Mouse (Mus musculus) kidney, postnatal 14 days (tissue): ENCODE measurements around the gene Itgb5.

Experiments used
- DNase-seq: peaks from one replicate; pipeline ENCODE4 v3.0.0; 2022; ENCODE audit warnings: mixed read lengths

Itgb5 gene

DNA sequence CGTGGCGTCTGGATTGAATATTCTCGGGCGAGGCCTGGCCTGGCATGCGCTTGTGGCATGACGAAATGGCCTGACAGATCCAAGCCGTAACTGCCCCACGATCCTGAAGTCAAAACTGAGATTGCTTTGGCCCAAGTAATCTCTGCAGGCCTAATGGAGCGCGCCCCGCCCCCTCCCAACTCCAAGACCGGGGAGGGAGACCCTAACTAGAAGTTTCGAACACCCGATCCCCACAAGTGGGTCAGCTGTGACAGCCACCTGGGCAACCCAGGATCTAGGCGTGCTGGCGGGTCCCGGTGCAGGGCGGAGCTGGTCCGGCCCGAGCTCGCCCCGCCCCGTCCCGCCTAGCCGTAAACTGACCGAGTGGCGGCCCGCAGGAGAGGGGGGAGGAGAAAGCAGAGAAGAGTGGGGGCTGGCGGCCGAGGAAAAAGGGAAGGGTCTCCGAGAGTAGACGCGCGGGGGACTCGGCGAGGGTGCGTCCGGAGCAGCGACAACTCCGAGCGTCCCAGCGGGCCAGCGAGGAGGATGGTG is at the start of gene Itgb5:
Itgb5 (plus strand) TSS at position 365 of the 531 bp plus-strand sequence.
- peak; percentile 89 for DNase-seq

DNA sequence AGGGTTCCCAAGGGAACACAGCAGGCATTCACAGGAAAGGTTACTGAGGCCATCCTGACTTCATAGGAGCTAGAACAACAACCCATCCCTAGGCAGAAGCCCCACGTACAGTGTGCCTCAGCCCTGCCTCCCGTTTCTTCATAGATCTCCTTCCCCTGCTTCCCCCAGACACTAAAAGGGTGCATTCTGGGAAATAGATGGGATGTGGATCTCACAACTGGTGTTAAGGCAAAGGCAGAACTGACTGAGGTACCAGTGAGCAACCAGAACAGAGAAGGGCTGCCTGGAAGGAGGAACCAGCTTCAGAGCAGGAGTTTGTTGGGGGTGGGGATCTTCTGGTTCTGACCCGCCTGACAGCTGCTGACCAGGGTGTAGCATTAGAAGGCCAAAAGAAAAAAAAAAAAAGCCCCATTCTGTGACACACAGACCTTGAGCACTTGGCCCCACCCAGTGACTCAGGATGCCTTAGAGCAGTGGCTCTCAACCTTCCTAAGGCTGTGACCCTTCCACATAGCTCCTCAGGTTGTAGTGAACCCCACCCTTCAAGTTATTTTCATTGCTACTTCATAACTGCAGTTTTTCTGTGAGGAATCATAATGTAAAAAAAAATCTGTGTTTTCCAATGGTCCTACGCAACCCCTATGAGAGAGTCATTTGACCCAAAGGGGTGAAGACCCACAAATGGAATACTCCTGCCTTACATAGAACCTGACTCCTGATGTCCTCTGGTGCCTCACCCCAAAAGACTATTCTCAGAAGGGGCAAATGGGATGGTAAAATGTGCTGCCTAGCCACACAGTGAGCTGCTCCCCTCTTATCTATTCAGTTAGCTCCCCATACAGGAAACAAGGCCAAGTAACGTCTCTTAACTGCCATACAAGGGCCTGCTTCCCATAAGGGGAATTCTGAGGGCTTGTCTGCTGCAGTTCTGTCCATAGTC is 47.4 kb upstream of the Itgb5 start:
- DNase-seq = no peak

DNA sequence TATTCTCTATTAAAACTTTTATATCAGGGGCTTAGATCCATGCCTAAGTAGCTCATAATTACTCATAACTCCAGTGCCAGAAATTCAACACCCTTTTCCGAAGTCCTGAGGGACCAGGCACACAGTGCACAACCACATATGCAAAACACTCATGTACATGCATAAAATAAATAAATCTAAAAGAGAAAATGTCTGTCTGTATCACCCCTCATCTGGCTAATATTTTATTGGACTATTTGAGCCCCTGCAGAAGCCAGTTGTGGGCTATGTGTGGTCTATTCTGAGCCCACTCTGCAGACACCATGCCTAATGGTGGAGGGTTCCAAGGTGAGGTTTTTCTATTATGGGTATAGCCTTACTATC is 46.8 kb upstream of the Itgb5 start:
- no peak for DNase-seq

DNA sequence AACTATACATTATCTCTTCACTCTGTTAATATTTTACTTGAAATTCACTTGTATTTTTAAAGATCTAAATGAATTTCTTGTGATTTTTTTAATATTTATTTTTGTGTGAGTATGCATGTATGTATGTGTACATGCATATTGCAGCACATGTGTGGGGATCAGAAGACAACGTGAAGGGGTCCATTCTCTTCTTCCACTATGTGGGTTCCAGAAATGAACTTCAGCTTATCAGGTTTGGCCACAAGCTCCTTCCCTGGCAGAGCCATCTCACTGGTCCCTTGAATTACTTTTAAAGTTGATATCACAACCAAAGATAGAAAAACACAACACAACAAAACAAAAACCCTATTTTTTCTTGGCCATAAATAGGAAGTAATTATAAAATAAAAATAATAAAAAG is 44.9 kb upstream of the Itgb5 start:
- DNase-seq = no peak

DNA sequence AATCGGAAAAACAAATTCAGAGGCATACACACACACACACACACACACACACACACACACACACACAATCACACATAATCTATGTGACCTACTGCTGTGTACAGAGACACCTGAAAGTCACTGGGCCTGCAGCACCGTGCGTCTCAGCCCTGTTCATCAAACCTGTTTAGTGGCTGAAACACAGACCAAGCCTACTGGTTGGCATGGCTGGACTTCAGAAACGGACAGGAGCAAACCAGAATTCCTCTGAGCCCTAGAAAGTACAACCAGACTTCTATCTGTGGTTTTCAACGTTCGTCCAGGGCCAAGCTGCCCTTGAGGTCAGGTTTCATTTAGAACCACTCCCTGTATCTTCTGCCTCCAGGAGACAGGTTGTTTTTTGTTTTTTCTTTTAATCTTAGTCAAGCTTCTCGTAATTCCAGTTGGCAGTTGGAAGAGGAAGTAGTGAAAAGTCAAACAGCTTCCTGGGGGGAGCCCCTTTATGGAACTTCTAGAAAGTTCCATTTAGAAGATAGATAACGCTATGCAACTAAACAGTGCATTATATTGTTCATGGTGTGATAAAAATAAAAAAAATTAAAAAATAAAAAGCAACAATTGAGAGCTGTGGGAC is 44.3 kb upstream of the Itgb5 start:
- no peak for DNase-seq

DNA sequence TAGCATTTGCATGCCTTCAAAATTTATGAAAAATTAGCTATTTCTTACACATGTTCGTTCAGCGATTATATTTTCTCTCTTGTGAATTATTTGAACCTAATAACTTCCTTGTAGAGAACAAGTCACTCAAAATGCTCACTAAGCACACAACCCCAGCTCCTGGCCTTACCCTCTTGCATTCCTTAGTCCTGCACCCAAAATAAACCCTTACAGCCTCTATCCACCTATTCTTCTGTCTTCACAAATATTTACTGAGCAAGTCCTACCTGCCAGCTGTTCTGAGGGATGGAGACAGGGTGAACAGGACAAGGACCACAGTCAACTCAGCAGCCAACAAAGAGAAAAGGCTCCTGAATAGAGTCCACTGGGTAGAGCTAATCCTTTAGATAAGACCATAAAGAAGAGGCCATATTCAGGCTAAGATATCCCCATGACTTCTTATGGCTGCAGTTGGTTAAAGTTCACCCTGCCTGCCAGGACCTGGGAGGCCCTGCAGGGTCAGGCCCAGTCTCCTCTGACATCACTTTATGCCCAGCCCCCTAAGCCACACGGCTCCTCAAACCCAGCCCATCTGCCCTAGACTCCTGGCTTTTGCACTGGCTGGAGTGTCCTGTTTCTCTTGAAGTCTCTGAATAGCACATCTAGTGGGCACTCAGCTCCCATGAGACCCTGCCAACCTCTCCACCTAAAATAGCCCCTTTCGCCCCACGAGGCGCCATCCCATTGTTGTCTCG is 42.6 kb upstream of the Itgb5 start:
- DNase-seq = no peak

DNA sequence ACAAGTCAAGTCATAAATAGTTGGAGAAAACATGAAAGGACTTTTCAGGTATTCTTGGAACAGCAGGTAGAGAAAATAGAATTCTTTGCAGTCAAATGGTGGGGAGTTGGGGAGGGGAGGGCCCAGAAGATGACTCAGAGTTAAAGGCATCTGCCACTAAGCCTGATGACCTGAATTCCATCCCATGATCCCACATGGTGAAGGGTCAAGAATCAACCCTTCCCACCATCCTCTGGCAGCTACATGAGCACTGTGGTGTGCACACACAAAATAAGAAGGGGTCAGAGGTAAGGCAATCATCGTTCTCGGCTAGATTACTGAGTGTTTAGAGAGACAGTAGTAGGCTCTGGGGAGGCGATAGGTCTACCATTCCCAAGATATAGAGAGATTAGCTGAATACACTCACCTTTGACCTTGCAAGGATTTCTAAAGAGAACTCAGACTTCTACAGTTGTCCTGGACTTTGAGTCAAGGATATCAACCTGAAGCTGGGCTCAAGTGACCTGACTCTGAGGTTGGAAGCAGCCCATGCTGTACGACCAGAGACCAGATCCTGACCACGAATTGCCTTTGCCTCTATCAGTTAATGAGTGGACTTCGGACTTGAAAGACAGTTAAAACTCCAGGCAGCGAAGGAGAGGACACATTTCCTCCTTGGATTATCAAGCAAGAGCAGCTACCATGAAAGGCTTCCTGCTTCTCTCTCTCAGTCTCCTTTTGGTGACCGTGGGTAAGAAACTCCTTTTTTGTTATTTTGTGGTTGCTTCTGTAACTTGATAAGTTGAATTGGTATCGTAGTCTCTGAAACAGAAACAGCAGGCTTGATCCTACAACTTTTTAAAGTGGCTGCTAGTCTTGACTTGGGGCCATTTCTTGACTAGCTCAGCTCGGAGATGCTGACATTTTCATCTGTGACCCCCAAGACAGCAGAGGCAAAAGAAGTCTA is 35.3 kb upstream of the Itgb5 start, which contains the start of gene Muc13:
Muc13 (plus strand) TSS at position 192 of the 946 bp plus-strand sequence.
- DNase-seq = no peak

DNA sequence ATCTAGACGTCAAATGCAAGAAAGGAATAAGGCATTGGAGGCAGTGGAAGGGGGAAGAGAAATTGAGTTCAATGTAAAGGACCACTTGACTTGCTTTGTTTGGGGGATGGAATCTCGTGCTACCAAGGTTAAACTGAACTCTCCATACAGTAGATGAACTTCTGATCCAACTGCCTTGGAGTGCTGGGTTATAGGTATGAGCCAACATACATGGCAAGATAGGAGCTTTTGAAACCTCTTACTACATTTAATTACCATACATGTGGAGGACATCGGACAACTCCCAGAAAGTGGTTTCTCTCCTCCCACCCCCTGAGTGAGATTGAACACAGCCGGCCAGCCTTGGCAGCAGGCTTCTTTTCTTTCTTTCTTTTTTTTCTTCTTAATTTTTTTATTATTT is 34.4 kb upstream of the Itgb5 start:
- no peak for DNase-seq

DNA sequence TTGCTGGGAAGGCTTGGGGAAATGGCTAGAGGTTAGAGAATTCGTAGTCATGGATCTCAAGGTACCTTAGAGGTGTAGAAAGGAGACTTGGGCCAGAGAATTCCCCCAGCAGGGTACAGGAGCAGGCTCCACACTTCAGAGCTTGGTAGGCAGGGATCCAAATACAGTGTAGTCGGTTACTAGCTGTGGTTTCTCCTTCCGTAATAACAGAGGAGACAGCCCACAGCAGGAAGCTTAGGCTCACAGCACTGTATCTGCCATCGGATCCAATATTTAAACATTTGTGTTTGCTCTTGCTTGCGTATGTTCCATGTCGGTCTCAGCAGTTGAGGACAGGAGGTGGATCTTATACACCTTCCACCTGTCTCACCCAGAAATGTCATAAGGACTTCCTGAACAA is 33.6 kb upstream of the Itgb5 start:
- DNase-seq = no peak

DNA sequence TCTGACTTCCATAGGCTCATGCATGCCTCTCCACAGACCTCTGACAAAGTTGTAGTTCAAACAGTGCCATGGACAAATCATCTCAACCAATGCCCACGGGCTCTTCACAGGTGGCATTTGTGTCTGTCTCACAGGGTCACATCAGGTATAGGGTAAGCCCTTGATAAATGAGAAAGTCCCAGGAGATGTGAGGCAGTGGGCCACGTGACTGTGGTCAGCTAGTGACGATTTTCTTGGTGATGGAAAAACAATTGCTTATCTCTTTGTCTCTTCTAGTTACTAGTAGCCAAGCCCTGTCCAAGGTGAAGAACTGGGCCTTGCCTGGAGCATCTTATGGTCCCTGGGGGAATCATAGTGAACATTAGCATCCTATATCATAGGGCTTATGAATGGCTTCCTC is 32.7 kb upstream of the Itgb5 start:
- DNase-seq = no peak

DNA sequence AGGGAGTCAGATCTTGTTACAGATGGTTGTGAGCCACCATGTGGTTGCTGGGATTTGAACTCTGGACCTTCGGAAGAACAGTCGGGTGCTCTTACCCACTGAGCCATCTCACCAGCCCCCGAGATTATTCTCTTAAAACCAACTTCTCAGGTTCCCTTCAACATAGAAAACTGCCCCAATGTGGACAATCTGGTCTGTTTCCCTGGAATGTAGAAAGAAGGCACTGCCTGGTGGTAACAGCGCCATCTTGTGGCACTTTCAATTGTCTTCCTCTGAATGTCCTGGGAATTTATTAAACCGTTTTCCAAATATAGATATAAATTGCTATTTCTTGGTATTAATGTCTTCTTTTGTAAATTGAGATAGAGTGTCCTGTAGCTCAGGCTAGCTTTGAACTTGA is 31.6 kb upstream of the Itgb5 start:
- DNase-seq = peak; percentile 66

DNA sequence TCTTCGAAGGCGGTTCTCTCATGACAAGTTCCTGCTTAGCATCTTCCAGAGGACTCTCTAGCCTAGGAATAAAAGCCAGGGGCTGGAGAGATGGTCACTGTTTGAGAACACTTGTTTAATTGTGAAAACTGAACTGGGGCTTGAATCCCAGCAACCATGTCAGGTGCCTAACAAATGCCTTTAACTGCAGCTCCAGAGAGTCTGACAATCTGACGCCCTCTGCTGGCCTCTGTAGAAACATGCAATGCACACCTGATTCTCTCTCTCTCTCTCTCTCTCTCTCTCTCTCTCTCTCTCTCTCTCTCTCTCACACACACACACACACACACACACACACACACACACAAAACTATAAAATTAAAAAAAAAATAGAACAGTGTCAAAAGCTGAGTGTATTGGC is 19.5 kb upstream of the Itgb5 start:
- DNase-seq = no peak

DNA sequence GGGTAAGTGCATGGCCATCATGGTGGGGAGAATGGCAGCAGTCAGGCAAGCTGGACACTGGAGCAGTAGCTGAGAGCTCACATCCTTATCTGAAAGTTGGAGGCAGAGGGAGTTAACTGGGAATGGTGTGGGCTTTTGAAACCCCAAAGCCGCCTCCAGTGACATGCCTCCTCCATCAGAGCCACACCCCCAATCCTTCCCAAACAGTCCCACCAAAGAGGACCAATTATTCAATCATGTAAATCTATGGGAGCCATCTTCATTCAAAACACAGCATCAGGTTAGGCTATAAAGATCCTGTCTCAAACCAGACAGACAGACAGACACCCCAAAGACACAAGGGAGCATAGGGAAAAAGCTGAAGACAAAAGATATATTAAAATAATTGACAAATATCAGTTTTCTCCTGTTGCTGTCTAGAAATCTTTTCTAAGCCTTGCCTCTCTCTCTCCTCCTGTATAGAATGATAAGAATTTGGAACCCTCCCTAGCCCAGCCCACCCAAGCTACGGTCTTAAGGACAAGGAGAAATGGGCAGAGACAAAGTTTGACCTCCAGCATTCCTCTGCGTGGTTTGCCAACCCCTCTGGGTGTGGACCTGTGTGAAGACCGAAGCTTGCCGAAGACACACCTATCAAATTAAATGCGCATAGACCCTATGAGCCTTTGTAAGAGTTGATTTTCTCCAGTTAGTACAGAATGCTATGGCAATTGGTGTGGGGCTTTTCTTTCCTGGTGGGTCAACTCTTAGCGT is 10.9 kb upstream of the Itgb5 start:
- DNase-seq = no peak

DNA sequence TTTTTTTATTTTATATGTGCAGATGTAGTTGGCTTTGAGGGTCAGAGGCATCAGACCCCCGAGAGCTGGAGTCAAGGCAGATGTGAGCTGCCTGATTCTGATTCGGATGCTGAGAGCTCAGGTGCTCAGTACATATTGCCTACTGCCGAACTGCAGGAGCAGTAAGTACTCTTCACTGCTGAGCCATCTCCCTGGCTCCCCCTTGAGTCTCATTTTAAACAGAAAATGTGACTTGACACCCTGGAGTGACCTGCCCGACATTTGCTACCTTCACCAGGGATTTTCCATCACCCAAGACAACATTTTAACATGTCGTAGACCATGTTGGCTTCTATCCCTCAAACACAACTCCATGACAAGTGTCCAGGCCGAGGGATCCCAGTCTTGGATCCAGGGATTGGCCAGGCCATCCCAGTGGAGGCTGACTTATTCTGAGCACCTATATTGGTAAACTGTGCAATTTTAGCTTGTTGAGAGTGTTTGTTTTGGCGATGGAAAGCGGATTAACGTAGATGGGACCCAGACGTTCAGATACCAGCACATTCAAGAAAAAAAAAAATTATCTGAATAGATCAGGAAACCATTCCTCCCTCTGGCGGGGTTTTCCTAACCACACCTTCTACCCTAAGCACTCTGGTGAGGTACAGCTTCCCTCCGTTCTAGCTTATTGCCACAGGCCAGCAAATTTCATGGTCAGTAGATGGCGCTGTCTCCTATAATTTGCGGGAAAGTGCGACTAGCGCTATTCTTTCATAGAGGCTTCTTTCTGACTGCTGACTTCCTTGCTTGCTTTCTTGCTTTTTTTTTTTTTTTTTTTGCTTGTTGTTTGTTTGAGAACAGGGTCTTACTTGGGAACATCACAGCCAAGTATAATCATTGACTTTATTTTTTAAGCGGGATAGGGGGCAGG is 8.9 kb upstream of the Itgb5 start:
- DNase-seq = peak; percentile 89

DNA sequence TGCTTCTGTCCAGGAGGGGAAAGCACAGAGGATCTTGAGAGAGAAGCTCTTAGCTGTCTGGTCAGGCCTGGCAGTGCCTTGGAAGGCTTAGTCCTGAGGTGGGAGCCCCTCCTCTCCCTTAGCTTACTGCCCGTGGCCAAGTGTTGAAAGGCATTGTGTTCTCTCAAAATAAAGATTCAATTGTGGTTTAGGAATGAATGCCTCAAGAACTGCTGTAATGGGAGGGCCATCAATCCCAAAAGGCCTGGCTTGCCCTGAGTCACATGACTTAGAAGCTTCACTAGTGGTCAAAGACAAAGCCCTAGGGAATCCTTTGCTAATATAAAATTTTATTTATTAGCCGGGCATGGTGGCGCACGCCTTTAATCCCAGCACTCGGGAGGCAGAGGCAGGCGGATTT is 4.9 kb upstream of the Itgb5 start:
- DNase-seq = no peak

DNA sequence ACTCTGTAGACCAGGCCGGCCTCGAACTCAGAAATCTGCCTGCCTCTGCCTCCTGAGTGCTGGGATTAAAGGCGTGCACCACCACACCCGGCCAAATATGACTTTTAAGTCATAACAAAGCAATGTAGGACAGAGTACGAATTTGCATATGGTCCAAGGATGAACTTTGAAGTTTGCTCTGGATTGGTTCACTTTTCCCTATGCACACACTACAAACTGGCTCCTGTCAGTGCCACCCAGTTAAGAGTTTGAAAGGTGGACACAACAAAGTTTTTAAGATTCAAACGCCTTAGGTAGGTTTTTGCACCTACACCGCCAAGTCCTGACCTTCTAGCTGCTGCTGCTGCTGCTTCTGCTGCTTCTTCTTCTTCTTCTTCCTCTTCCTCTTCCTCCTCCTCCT is 969 bp upstream of the Itgb5 start:
- DNase-seq = no peak

DNA sequence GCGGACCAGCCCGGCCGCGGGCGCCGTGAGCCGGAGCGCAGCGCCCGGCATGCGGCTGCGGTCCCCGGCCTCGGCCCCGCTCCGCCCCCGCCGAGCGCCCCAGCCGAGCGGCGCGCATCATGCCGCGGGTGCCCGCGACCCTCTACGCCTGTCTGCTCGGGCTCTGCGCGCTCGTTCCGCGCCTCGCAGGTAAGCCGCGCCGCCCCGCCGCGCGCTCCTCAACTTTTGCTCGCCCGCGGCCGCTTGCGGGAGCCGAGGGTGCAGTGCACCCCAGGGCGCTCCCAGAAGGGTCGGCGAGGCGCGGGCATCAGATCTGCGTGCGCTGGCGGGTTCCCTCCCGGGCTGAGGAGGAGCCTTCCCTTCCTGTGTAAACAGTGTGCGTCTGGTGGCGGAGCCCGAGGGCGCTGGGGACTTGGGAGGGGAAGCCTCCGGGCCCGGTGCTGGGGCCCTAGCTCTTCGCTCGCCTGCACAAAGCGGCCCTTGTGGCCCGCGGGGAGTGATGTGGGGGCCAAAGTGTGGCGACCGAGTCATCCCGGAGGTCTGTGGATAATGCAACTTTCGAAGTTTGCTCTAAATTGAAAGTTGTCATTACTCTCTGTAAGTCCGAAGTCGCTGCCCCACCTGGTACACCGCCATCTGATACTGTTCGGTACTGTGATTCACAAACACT is 512 bp downstream of the Itgb5 start:
- DNase-seq = peak; percentile 58

DNA sequence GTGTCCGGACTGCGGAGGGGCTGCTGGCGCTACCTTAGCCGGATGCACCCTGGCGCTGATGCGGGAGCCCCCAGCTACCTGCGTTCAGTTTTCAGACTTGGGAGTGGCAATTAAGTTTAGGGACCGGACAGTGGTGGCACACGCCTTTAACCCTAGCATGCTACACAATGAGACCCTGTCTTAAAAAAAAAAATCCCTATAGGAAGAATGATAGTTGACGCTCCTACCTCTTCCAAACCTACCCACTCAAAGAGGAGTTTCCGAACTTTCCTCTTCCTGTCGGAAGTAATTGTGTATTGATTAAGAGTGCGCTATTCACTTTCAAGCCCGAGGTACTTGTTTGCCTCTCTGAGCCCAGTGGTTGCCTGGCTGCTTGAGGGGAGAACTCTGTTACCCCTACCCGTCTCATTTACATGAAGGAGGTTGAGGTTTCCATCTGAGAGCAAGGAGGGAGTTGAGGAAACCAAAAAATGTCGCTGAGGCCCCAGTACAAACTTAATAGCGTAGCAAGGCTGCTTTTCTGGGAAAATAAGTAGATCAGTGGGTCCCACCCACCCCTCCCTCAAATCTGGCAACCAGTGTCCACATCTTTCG is 1.1 kb downstream of the Itgb5 start:
- DNase-seq = no peak

DNA sequence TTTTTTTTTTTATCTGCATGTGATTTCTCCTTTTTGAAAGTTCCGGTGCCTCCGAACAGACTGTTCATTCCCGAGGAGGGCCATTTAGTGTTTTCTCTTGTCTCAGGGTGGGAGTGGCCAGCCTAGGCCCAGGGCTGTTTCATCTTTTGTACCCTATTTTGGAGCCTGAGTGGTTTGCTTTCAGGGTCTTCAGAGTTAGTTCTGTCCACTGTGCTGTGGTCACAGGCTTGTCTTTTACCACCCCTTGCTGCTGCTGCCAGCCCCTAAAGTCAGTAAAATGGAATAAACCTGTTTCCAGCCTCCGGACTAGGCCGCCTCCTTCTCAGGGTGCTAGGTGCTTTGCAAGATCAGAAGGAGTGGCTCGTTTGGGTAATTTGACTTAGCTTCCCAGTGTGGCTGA is 2.6 kb downstream of the Itgb5 start:
- DNase-seq = no peak
